Mouse (Mus musculus) hindbrain, embryonic 11.5 days (tissue): ENCODE results near the gene Slco1a1. TPM values are rescaled to one million over a fixed set of nuclear protein-coding genes. Genes with fewer than 3 reads are reported as not detected.
"Not testable (repeated sequence)": the region's sequence is repeated elsewhere in the genome, so short reads cannot be mapped to it uniquely, and the experiment has no call there.

ENCODE experiments used
- ATAC-seq: fragments of 200-750 bp; cut with Nextera tagmentation; 2 replicates; pipeline ENCODE4 v1.8.0; 2017; ENCODE audit warnings: mild to moderate bottlenecking, moderate TSS enrichment, moderate library complexity; ENCODE audit not compliant: low FRiP score
- DNase-seq: peaks from one replicate; pipeline ENCODE4 v3.0.0-alpha.2; 2015; ENCODE audit warnings: low spot score
- H3K27ac ChIP-seq: fragments of 300-500 bp; sonication (generic); 2 replicates; pipeline ENCODE4 v1.5.1; 2014; ENCODE audit warnings: mild to moderate bottlenecking, low read depth, low read length
- H3K27me3 ChIP-seq: fragments of 300-500 bp; sonication (generic); 2 replicates; pipeline ENCODE4 v1.6.1; 2014; ENCODE audit warnings: mild to moderate bottlenecking, low read length, moderate library complexity, mixed read lengths; ENCODE audit not compliant: control insufficient read depth, insufficient read depth
- H3K36me3 ChIP-seq: fragments of 300-500 bp; sonication (generic); 2 replicates; pipeline ENCODE4 v1.6.1; 2014; ENCODE audit warnings: mild to moderate bottlenecking, low read length, moderate library complexity, mixed read lengths; ENCODE audit not compliant: control insufficient read depth, insufficient read depth
- H3K4me1 ChIP-seq: fragments of 300-500 bp; sonication (generic); replicated peaks from 2 replicates; pipeline ENCODE4 v1.6.1; 2014; ENCODE audit warnings: low read length, mixed read lengths; ENCODE audit not compliant: control insufficient read depth, insufficient read depth
- H3K4me2 ChIP-seq: fragments of 300-500 bp; sonication (generic); replicated peaks from 2 replicates; pipeline ENCODE4 v1.6.1; 2014; ENCODE audit warnings: mild to moderate bottlenecking, low read depth, low read length
- H3K4me3 ChIP-seq: fragments of 300-500 bp; sonication (generic); 2 replicates; pipeline ENCODE4 v1.5.1; 2014; ENCODE audit warnings: low read depth, low read length
- H3K9ac ChIP-seq: fragments of 300-500 bp; sonication (generic); 2 replicates; pipeline ENCODE4 v1.6.1; 2014; ENCODE audit warnings: low read depth, low read length
- H3K9me3 ChIP-seq: fragments of 300-500 bp; sonication (generic); 2 replicates; pipeline ENCODE4 v1.6.1; 2016; ENCODE audit warnings: low read length; ENCODE audit not compliant: control insufficient read depth
- WGBS: fragments of 180-500 bp; shearing (Covaris S2); extraction: QIAGEN DNeasy Blood & Tissue Kit; methylation state at CpG from one replicate; pipeline ENCODE4 v1.1.7; 2014; 5-methylcytosine and 5-hydroxymethylcytosine counted together
- polyA plus RNA-seq: library from polyadenylated mRNA; unstranded; fragments of >200 nt; fragmentation: Nextera tagmentation; extraction: Ambion mirVana; gene quantifications from 2 replicates; pipeline ENCODE4 v1.2.1, GENCODE M21; 2014

Slco1a1 gene
- polyA plus RNA-seq, 1 experiment from 2014 or later, result not detected

GRCm38 (mm10) chr6:141888248-141888647 lies 58.5 kb downstream of the Slco1a1 start:
- H3K9me3 ChIP-seq, result no peaks in the 10 kb centered on the region
- no peak overlapping the region for H3K9ac ChIP-seq
- no peak overlapping the region for H3K27ac ChIP-seq
- H3K36me3 ChIP-seq, result no peaks in the 10 kb centered on the region
- H3K4me2 ChIP-seq, result no peak overlapping the region
- no peak for DNase-seq
- whole genome bisulfite sequencing, result 73% methylated on average over 2 of the region's 2 CpGs
- no peak for ATAC-seq
- no peaks in the 10 kb centered on the region for H3K4me1 ChIP-seq
- H3K4me3 ChIP-seq, result no peak overlapping the region
- H3K27me3 ChIP-seq, result no peaks in the 10 kb centered on the region

- no peak for DNase-seq
- WGBS, result 63% methylated on average over 1 of the region's 1 CpGs
- no peaks in the 10 kb centered on the region for H3K9me3 ChIP-seq
Measured at GRCm38 (mm10) chr6:141882581-141882980, 64.2 kb downstream of the Slco1a1 start.

GRCm38 (mm10) chr6:141875742-141876141 lies 71.0 kb downstream of the Slco1a1 start:
- 82% methylated on average over 4 of the region's 4 CpGs for WGBS
- not testable (repeated sequence) for H3K36me3 ChIP-seq, H3K4me3 ChIP-seq, H3K9ac ChIP-seq, H3K4me2 ChIP-seq, H3K4me1 ChIP-seq, DNase-seq, H3K27ac ChIP-seq, H3K27me3 ChIP-seq, ATAC-seq, H3K9me3 ChIP-seq

More at GRCm38 (mm10) chr6:141882581-141882980, 64.2 kb downstream of the Slco1a1 start:
- ATAC-seq, result no peak
- H3K4me1 ChIP-seq, result no peaks in the 10 kb centered on the region
- H3K27me3 ChIP-seq, result no peaks in the 10 kb centered on the region
- no peaks in the 10 kb centered on the region for H3K36me3 ChIP-seq
- no peak overlapping the region for H3K4me2 ChIP-seq
- no peak overlapping the region for H3K9ac ChIP-seq
- no peak overlapping the region for H3K4me3 ChIP-seq
- no peak overlapping the region for H3K27ac ChIP-seq

GRCm38 (mm10) chr6:141871711-141872110 lies 75.1 kb downstream of the Slco1a1 start:
- Histone ChIP-seq H3K4me1 (no peaks in the 10 kb centered on the region), H3K36me3 (no peaks in the 10 kb centered on the region), H3K4me2 (no peak overlapping the region), H3K27me3 (no peaks in the 10 kb centered on the region), H3K9me3 (no peaks in the 10 kb centered on the region), H3K4me3 (no peak overlapping the region), H3K27ac (no peak overlapping the region), H3K9ac (no peak overlapping the region)
- WGBS, result 81% methylated on average over 2 of the region's 2 CpGs
- ATAC-seq (no peak), DNase-seq (no peak)

- H3K27ac ChIP-seq, result no peak overlapping the region
- ATAC-seq (no peak), DNase-seq (no peak)
- H3K4me3 ChIP-seq, result no peak overlapping the region
- no peaks in the 10 kb centered on the region for H3K27me3 ChIP-seq
- WGBS, result 85% methylated on average over 5 of the region's 5 CpGs
- no peak overlapping the region for H3K9ac ChIP-seq
- H3K4me1 ChIP-seq, result no peaks in the 10 kb centered on the region
- H3K4me2 ChIP-seq, result no peak overlapping the region
- no peaks in the 10 kb centered on the region for H3K36me3 ChIP-seq
- no peaks in the 10 kb centered on the region for H3K9me3 ChIP-seq
Measured at GRCm38 (mm10) chr6:141868735-141869134, 78.0 kb downstream of the Slco1a1 start.

GRCm38 (mm10) chr6:141866026-141866425 lies 80.7 kb downstream of the Slco1a1 start:
- Histone ChIP-seq H3K27ac (no peak overlapping the region), H3K9me3 (no peaks in the 10 kb centered on the region), H3K4me2 (no peak overlapping the region), H3K4me3 (no peak overlapping the region), H3K4me1 (no peaks in the 10 kb centered on the region), H3K36me3 (no peaks in the 10 kb centered on the region), H3K27me3 (no peaks in the 10 kb centered on the region), H3K9ac (no peak overlapping the region)
- WGBS, result 94% methylated on average over 5 of the region's 5 CpGs
- no peak for ATAC-seq
- no peak for DNase-seq

- no peak for ATAC-seq
- H3K27me3 ChIP-seq, result no peaks in the 10 kb centered on the region
- WGBS, result 89% methylated on average over 8 of the region's 8 CpGs
- no peaks in the 10 kb centered on the region for H3K4me1 ChIP-seq
- H3K4me3 ChIP-seq, result no peak overlapping the region
- H3K9ac ChIP-seq, result no peak overlapping the region
- no peaks in the 10 kb centered on the region for H3K36me3 ChIP-seq
- no peak for DNase-seq
- no peak overlapping the region for H3K4me2 ChIP-seq
- no peaks in the 10 kb centered on the region for H3K9me3 ChIP-seq
- no peak overlapping the region for H3K27ac ChIP-seq
Measured at GRCm38 (mm10) chr6:141857735-141858531, 88.8 kb downstream of the Slco1a1 start.

Other genes starting within 250 kb of the Slco1a1 start
- gene Gm5724, start 173.2 kb downstream of the Slco1a1 start, polyA plus RNA-seq, result not detected in 2 replicates
- gene Slco1a4, start 90.8 kb downstream of the Slco1a1 start, polyA plus RNA-seq, result not detected in 2 replicates
- gene Gm6614, start 64.5 kb upstream of the Slco1a1 start, polyA plus RNA-seq, result not detected in 2 replicates